Mouse (Mus musculus) CH12.LX (cell line): Measurements from ENCODE around the gene Cbx8. TPM values are rescaled to one million over a fixed set of nuclear protein-coding genes. Genes with fewer than 3 reads are reported as not detected.

Experiments
- DNase-seq: peaks from one replicate; pipeline ENCODE4 v3.0.0-alpha.2; 2013; ENCODE audit errors: extremely low read depth
- H3K27ac ChIP-seq: 2 replicates; pipeline ENCODE4 v1.5.1; 2012; ENCODE audit warnings: low read depth, mild to moderate bottlenecking, control low read depth, moderate library complexity; ENCODE audit not compliant: insufficient read depth
- H3K27me3 ChIP-seq: replicated peaks from 2 replicates; pipeline ENCODE3; 2012; ENCODE audit warnings: inconsistent platforms
- H3K36me3 ChIP-seq, 2 experiments: replicated peaks in 1 of 2; 2 replicates each; pipeline versions ENCODE3 to v1.6.1; 2012; ENCODE audit warnings: inconsistent platforms in 1 of 2, low read length in 1 of 2, mild to moderate bottlenecking in 1 of 2, mixed read lengths in 1 of 2, moderate library complexity in 1 of 2; ENCODE audit not compliant: control insufficient read depth in 1 of 2, insufficient read depth in 1 of 2
- H3K4me1 ChIP-seq, 2 experiments: 2 replicates each; pipeline ENCODE4 v1.6.1; 2012; ENCODE audit warnings: inconsistent platforms in 1 of 2, moderate library complexity in 1 of 2; ENCODE audit not compliant: insufficient read depth in 2 of 2, control insufficient read depth in 1 of 2
- H3K4me2 ChIP-seq: 2 replicates; pipeline ENCODE4 v1.6.1; 2012; ENCODE audit warnings: low read depth, mild to moderate bottlenecking, control low read depth; ENCODE audit not compliant: poor library complexity, insufficient read depth, severe bottlenecking
- H3K4me3 ChIP-seq, 3 experiments: fragments of 150-350 bp in 1 of 3; sonication (generic) in 1 of 3; replicated peaks in 1 of 3; 2 replicates each; pipeline versions ENCODE3 to v1.5.1; 2011 to 2012; ENCODE audit warnings: low read depth in 2 of 3, low read length in 2 of 3, mild to moderate bottlenecking in 2 of 3, moderate library complexity in 2 of 3, control low read depth in 1 of 3, improper control_type of control experiment in 1 of 3, inconsistent platforms in 1 of 3, mixed read lengths in 1 of 3; ENCODE audit not compliant: poor library complexity in 1 of 3
- H3K79me2 ChIP-seq: replicated peaks from 2 replicates; pipeline ENCODE4 v1.6.1; 2012; ENCODE audit warnings: mild to moderate bottlenecking, moderate library complexity; ENCODE audit not compliant: control insufficient read depth, poor library complexity, insufficient read depth, severe bottlenecking; ENCODE audit errors: extremely low read depth
- H3K9ac ChIP-seq: 2 replicates; pipeline ENCODE4 v1.6.1; 2012; ENCODE audit warnings: low read depth, mild to moderate bottlenecking, control low read depth, moderate library complexity; ENCODE audit not compliant: insufficient read depth
- H3K9me3 ChIP-seq: replicated peaks from 2 replicates; pipeline ENCODE3; 2012; ENCODE audit warnings: low read length, inconsistent platforms, mixed read lengths
- CTCF ChIP-seq, 2 experiments: IDR thresholded peaks in 1 of 2; conservative IDR thresholded peaks in 1 of 2; 2 replicates each; pipeline ENCODE4 v1.5.1; 2011 to 2012; ENCODE audit warnings: low read depth in 2 of 2, low read length in 2 of 2, improper control_type of control experiment in 1 of 2, inconsistent platforms in 1 of 2, mild to moderate bottlenecking in 1 of 2, moderate library complexity in 1 of 2
- E2F4 ChIP-seq: IDR thresholded peaks from 2 replicates; pipeline ENCODE4 v1.6.1; 2011; ENCODE audit warnings: low read depth, low read length, improper control_type of control experiment; ENCODE audit not compliant: insufficient replicate concordance
- GABPA ChIP-seq: IDR thresholded peaks from 2 replicates; pipeline ENCODE4 v1.6.1; 2012; ENCODE audit warnings: low read depth, low read length, improper control_type of control experiment, inconsistent platforms; ENCODE audit not compliant: insufficient replicate concordance
- HCFC1 ChIP-seq: IDR thresholded peaks from 2 replicates; pipeline ENCODE4 v1.6.1; 2012; ENCODE audit warnings: low read depth, mild to moderate bottlenecking, inconsistent platforms, low read length, improper control_type of control experiment
- KAT2A ChIP-seq: IDR thresholded peaks from 2 replicates; pipeline ENCODE4 v1.6.1; 2012; ENCODE audit warnings: low read length, improper control_type of control experiment, inconsistent platforms; ENCODE audit not compliant: insufficient replicate concordance
- MXI1 ChIP-seq: IDR thresholded peaks from 2 replicates; pipeline ENCODE4 v1.6.1; 2011; ENCODE audit warnings: mild to moderate bottlenecking, low read depth, low read length, improper control_type of control experiment
- NRF1 ChIP-seq: IDR thresholded peaks from 2 replicates; pipeline ENCODE4 v1.6.1; 2014; ENCODE audit warnings: low read depth, mild to moderate bottlenecking, inconsistent platforms, low read length, improper control_type of control experiment, moderate library complexity
- PAX5 ChIP-seq: IDR thresholded peaks from 2 replicates; pipeline ENCODE4 v1.6.1; 2012; ENCODE audit warnings: low read length, inconsistent platforms, mixed read lengths
- POLR2A ChIP-seq: IDR thresholded peaks from 2 replicates; pipeline ENCODE4 v1.6.1; 2011; ENCODE audit warnings: low read depth, mild to moderate bottlenecking, improper control_type of control experiment, low read length
- POLR2AphosphoS2 ChIP-seq: IDR thresholded peaks from 2 replicates; pipeline ENCODE4 v1.6.1; 2011; ENCODE audit warnings: low read depth, low read length, improper control_type of control experiment
- RCOR1 ChIP-seq: conservative IDR thresholded peaks from 2 replicates; pipeline ENCODE4 v1.6.1; 2012; ENCODE audit warnings: low read depth, mild to moderate bottlenecking, inconsistent platforms, low read length, improper control_type of control experiment
- SIN3A ChIP-seq: IDR thresholded peaks from 2 replicates; pipeline ENCODE4 v1.6.1; 2012; ENCODE audit warnings: low read length, improper control_type of control experiment, inconsistent platforms
- TBP ChIP-seq: conservative IDR thresholded peaks from 2 replicates; pipeline ENCODE4 v1.6.1; 2011; ENCODE audit warnings: low read depth, low read length, improper control_type of control experiment
- ZC3H11A ChIP-seq: IDR thresholded peaks from 2 replicates; pipeline ENCODE4 v1.6.1; 2012; ENCODE audit warnings: low read depth, mild to moderate bottlenecking, inconsistent platforms, low read length, improper control_type of control experiment
- ZNF384 ChIP-seq: IDR thresholded peaks from 2 replicates; pipeline ENCODE4 v1.6.1; 2012; ENCODE audit warnings: low read depth, low read length, improper control_type of control experiment, inconsistent platforms
- dilution Hi-C: fragments of 300-500 bp; cut with MboI; formaldehyde crosslinking; loops from 2 replicates; pipeline ENCODE4 v1.14.3; 2020; ENCODE audit warnings: low sequenced_read_pairs; ENCODE audit not compliant: extremely low pct_unique_long_range_greater_than_20kb, extremely low pct_ligation_motif_present
- in situ Hi-C: fragments of 300-500 bp; cut with MboI; formaldehyde crosslinking; loops from 3 replicates; pipeline ENCODE4 v1.14.3; 2019; ENCODE audit warnings: low sequenced_read_pairs, low pct_ligation_motif_present, low pct_unique_long_range_greater_than_20kb, mixed read lengths
- polyA plus RNA-seq: library from polyadenylated mRNA; unstranded; fragments of >175 nt; gene quantifications from 2 replicates; pipeline ENCODE4 v1.2.1, GENCODE M21; 2012; ENCODE audit warnings: low read depth; ENCODE audit not compliant: insufficient read length
- total RNA-seq, 2 experiments: library from RNA; depleted of rRNA; stranded (reverse); fragments of 300-350 nt in 1 of 2; fragments of >200 nt in 1 of 2; gene quantifications; 2 replicates each; pipeline ENCODE4 v1.2.3; 2012 to 2014

The Cbx8 gene
- total and polyA plus RNA-seq, 3 experiments, result 6.0 to 10.2 (median 6.2) TPM

GRCm38 (mm10) chr11:119047261-119048132 lies 6.7 kb upstream of the Cbx8 start (continued):
- TF ChIP-seq RCOR1, result no peak
- TF ChIP-seq POLR2A, result peak; percentile 45
- no peak for TF ChIP-seq GABPA
- TF ChIP-seq ZNF384, result peak; percentile 92
- no peak for TF ChIP-seq HCFC1
- peak in 1 of 2 experiments; percentile 44; a peak in 2 of 4 replicates for TF ChIP-seq CTCF (conservative IDR thresholded peaks at IDR 0.05 in 1 of 2, IDR thresholded peaks at IDR 0.05 in 1 of 2; ENCODE audit: low read depth in 2 of 2, low read length in 2 of 2)
- 0 out of 2 replicates have a peak, but pooled peaks have one; percentile 12 for TF ChIP-seq SIN3A
- peak; percentile 39 for TF ChIP-seq NRF1
- TF ChIP-seq POLR2AphosphoS2, result no peak
- TF ChIP-seq ZC3H11A, result no peak
- 0 out of 2 replicates have a peak, but pooled peaks have one; percentile 25 for TF ChIP-seq KAT2A

GRCm38 (mm10) chr11:119046601-119047245 lies 6.0 kb upstream of the Cbx8 start:
- peak overlapping the region; percentile 6; the same call in 1 of the 2 replicates for H3K9ac ChIP-seq

More at GRCm38 (mm10) chr11:119046601-119047245, 6.0 kb upstream of the Cbx8 start:
- TF ChIP-seq POLR2AphosphoS2, result no peak
- no peak for TF ChIP-seq GABPA
- TF ChIP-seq MXI1, result 0 out of 2 replicates have a peak, but pooled peaks have one; percentile 0
- no peak for TF ChIP-seq TBP
- no peak for TF ChIP-seq POLR2A
- no peak for TF ChIP-seq PAX5
- TF ChIP-seq HCFC1, result no peak
- no peak for TF ChIP-seq E2F4
- Histone ChIP-seq H3K9me3 (peaks cover 4% of the 10 kb centered on the region), H3K4me1 (peaks cover 10 to 59% of the 10 kb centered on the region in 2 experiments), H3K27ac (no peak overlapping the region), H3K36me3 (no peaks in the 10 kb centered on the region), H3K4me2 (peak overlapping the region; percentile 72), H3K4me3 (peak overlapping the region in 2 of 3 experiments; percentile 46 to 51), H3K27me3 (peaks cover 97% of the 10 kb centered on the region), H3K79me2 (no peaks in the 10 kb centered on the region)
- in situ Hi-C loops (no loop called here), dilution Hi-C loops (no loop called here)
- no peak for DNase-seq
